Mouse (Mus musculus): ENCODE measurements around the gene Ociad2. TPM values are rescaled to one million over a fixed set of nuclear protein-coding genes. Genes with fewer than 3 reads are reported as not detected.

The Ociad2 gene
- 10 to 100 TPM; 35.5 to 39.6 TPM for total RNA-seq (2021)
- long read RNA-seq, experiment 1, transcript Ociad2-201 (7 exons, 2,554 nt) = major isoform, 42 of 44 reads
- long read RNA-seq, experiment 1, partial matches to known transcripts = 2 of 44 reads
- long read RNA-seq, experiment 1, other reads (novel, unspliced or antisense) = 0 of 44 reads
- long read RNA-seq, experiment 2, transcript Ociad2-201 (7 exons, 2,554 nt) = major isoform, 44 of 47 reads
- long read RNA-seq, experiment 2, partial matches to known transcripts = 0 of 47 reads
- long read RNA-seq, experiment 2, other reads (novel, unspliced or antisense) = 2 of 47 reads

GRCm38 (mm10) chr5:73340723-73341235 is at the start of gene Ociad2:
Gene Ociad2 (minus strand): TSS chr5:73341028.
- intact Hi-C loops (cut with DNase I; ENCODE audit: low total_unique reads) = no loop called here
- no peak for DNase-seq

- intact Hi-C loops (cut with DNase I; ENCODE audit: low total_unique reads) = loop anchor here (5.0 kb wide), 2 partner anchors 311 to 396 kb away; no protein-coding TSS in a partner anchor
- DNase-seq = no peak
These were observed 42.8 kb upstream of the Ociad2 start for GRCm38 (mm10) chr5:73383647-73383970.

- intact Hi-C loops (cut with DNase I; ENCODE audit: low total_unique reads) = loop anchor here (5.0 kb wide), 2 partner anchors 311 to 396 kb away; no protein-coding TSS in a partner anchor
- peak; percentile 32 for DNase-seq
These were observed 42.2 kb upstream of the Ociad2 start for GRCm38 (mm10) chr5:73382737-73383646.

GRCm38 (mm10) chr5:73381976-73382540 is 41.2 kb upstream of the Ociad2 start:
- intact Hi-C loops (cut with DNase I; ENCODE audit: low total_unique reads) = loop anchor here (2.0 to 5.0 kb wide), 3 partner anchors 249 to 395 kb away; no protein-coding TSS in a partner anchor
- no peak for DNase-seq

- no peak for DNase-seq
- intact Hi-C loops (cut with DNase I; ENCODE audit: low total_unique reads) = loop anchor here (2.0 to 5.0 kb wide), 3 partner anchors 249 to 394 kb away; no protein-coding TSS in a partner anchor
These were observed 40.7 kb upstream of the Ociad2 start for GRCm38 (mm10) chr5:73381510-73381909.

GRCm38 (mm10) chr5:73380829-73381228 is 40.0 kb upstream of the Ociad2 start:
- intact Hi-C loops (cut with DNase I; ENCODE audit: low total_unique reads) = loop anchor here (2.0 to 5.0 kb wide), 3 partner anchors 248 to 394 kb away; no protein-coding TSS in a partner anchor

GRCm38 (mm10) chr5:73379908-73380307 is 39.1 kb upstream of the Ociad2 start:
- DNase-seq = peak; percentile 78
- intact Hi-C loops (cut with DNase I; ENCODE audit: low total_unique reads) = loop anchor here (2.0 to 10.0 kb wide), 4 partner anchors 65 to 393 kb away; no protein-coding TSS in a partner anchor

More at GRCm38 (mm10) chr5:73380829-73381228, 40.0 kb upstream of the Ociad2 start:
- no peak for DNase-seq

- intact Hi-C loops (cut with DNase I; ENCODE audit: low total_unique reads) = loop anchor here (10.0 kb wide), 1 partner anchor 62 kb away; no protein-coding TSS in a partner anchor
- DNase-seq = no peak
These were observed 35.7 kb upstream of the Ociad2 start for GRCm38 (mm10) chr5:73376491-73376890.

- no peak for DNase-seq
- intact Hi-C loops (cut with DNase I; ENCODE audit: low total_unique reads) = loop anchor here (10.0 kb wide), 1 partner anchor 61 kb away; no protein-coding TSS in a partner anchor
These were observed 35.2 kb upstream of the Ociad2 start for GRCm38 (mm10) chr5:73376041-73376440.

GRCm38 (mm10) chr5:73373184-73373583 is 32.4 kb upstream of the Ociad2 start:
- DNase-seq = no peak
- intact Hi-C loops (cut with DNase I; ENCODE audit: low total_unique reads) = loop anchor here (10.0 kb wide), 1 partner anchor 58 kb away; no protein-coding TSS in a partner anchor

GRCm38 (mm10) chr5:73372601-73373000 is 31.8 kb upstream of the Ociad2 start:
- DNase-seq = no peak
- intact Hi-C loops (cut with DNase I; ENCODE audit: low total_unique reads) = loop anchor here (10.0 kb wide), 1 partner anchor 58 kb away; no protein-coding TSS in a partner anchor

GRCm38 (mm10) chr5:73369731-73370130 is 28.9 kb upstream of the Ociad2 start:
- DNase-seq = no peak
- intact Hi-C loops (cut with DNase I; ENCODE audit: low total_unique reads) = loop anchor here (10.0 kb wide), 1 partner anchor 55 kb away; no protein-coding TSS in a partner anchor

- intact Hi-C loops (cut with DNase I; ENCODE audit: low total_unique reads) = no loop called here
- DNase-seq = no peak
These were observed 28.1 kb upstream of the Ociad2 start for GRCm38 (mm10) chr5:73368845-73369447.

GRCm38 (mm10) chr5:73367906-73368305 is 27.1 kb upstream of the Ociad2 start:
- intact Hi-C loops (cut with DNase I; ENCODE audit: low total_unique reads) = no loop called here

GRCm38 (mm10) chr5:73364107-73364864 is 23.5 kb upstream of the Ociad2 start:
- intact Hi-C loops (cut with DNase I; ENCODE audit: low total_unique reads) = no loop called here
- no peak for DNase-seq

More at GRCm38 (mm10) chr5:73367906-73368305, 27.1 kb upstream of the Ociad2 start:
- no peak for DNase-seq

- peak; percentile 30 for DNase-seq
- intact Hi-C loops (cut with DNase I; ENCODE audit: low total_unique reads) = no loop called here
These were observed 22.0 kb upstream of the Ociad2 start for GRCm38 (mm10) chr5:73362791-73363190.

- DNase-seq = no peak
- intact Hi-C loops (cut with DNase I; ENCODE audit: low total_unique reads) = no loop called here
These were observed 21.5 kb upstream of the Ociad2 start for GRCm38 (mm10) chr5:73362338-73362737.

GRCm38 (mm10) chr5:73360240-73360639 is 19.4 kb upstream of the Ociad2 start:
- DNase-seq = no peak
- intact Hi-C loops (cut with DNase I; ENCODE audit: low total_unique reads) = no loop called here

Measured in gastrocnemius, postnatal 14 days (tissue).